Mouse (Mus musculus) gastrocnemius, postnatal 10 days (tissue): ENCODE measurements around the gene Ctdsp2. TPM values are rescaled to one million over a fixed set of nuclear protein-coding genes. Genes with fewer than 3 reads are reported as not detected.

Experiments
- DNase-seq: peaks from one replicate; pipeline ENCODE4 v3.0.0; 2021; ENCODE audit warnings: mixed read lengths
- microRNA-seq, 2 experiments: library from miRNA; unstranded; fragments of <30 nt; microRNA quantifications; one replicate each; pipeline ENCODE4 v1.2.0; 2021
- total RNA-seq, 2 experiments: library from RNA; stranded (reverse); gene quantifications; 2 replicates each; pipeline ENCODE4 v1.2.3; 2021

Ctdsp2 gene
- total RNA-seq, 2 experiments from 2014 or later: 135 to 155 TPM

GRCm38 (mm10) chr10:127043187-127043586 lies 64.7 kb downstream of the Ctdsp2 start:
- DNase-seq: no peak

GRCm38 (mm10) chr10:127047954-127048353 lies 69.4 kb downstream of the Ctdsp2 start, which contains the start of gene Cyp27b1:
Gene Cyp27b1 (plus strand): TSS chr10:127048250.
- no peak for DNase-seq

DNA sequence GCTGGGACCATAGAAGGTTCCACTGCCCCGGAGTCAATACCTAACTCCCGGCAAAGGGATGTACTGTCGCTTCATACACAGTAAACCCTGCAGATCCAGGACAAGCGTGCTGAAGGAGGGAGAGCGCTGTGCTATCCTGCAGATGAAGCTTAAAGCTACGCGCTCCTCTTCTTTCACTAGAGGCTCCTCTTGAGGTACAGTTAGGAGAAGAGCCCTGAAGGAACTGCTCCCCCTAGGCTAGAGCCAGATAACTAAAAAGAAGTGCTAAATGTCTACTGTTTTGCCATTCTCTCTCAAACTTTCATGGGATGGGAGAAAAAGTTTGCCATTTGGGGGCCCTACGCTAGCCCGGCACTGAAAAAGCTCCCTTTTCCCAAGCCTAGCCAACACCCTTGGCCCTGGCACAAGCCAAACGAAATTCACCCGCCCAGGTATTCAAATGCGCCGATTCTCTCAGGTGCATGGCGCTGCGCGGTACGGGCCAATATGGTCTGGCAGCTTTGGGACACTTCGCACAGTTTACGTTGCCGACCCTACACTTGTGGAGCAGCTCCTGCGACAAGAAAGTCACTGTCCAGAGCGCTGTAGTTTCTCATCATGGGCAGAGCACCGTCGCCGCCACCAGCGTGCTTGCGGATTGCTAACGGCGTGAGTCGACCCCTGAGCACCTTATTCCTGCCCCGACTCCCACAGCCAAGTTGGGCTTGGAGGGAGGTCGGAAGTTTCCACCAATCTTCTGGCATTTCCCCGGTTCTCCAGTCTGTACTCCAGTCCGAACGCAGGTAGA lies 70.3 kb downstream of the Ctdsp2 start:
- DNase-seq: no peak

Small RNA genes within 50 kb of the gene (microRNA-seq; reads per million reads assigned to microRNA genes)
- gene Mir26a-2 (22.3 to 44.8 reads per million in 2 experiments), gene Mir546 (0 to 0.25 reads per million in 2 experiments)

Other genes with a start within 250 kb of the Ctdsp2 start
- gene Atp23, start 77.4 kb upstream of the Ctdsp2 start, total RNA-seq: 1 to 10 TPM; 2.9 to 4.2 TPM
- gene Avil, start 22.0 kb downstream of the Ctdsp2 start, total RNA-seq: under 1 TPM; 0.33 to 0.95 TPM
- gene Tsfm, start 52.1 kb downstream of the Ctdsp2 start, total RNA-seq: 10 to 100 TPM; 23.5 to 29.5 TPM
- 10 to 100 TPM; 14.7 to 18.9 TPM for gene Mettl1, start 62.7 kb downstream of the Ctdsp2 start, total RNA-seq
- under 1 TPM; 0.21 to 0.84 TPM for gene Eef1akmt3, start 62.8 kb downstream of the Ctdsp2 start, total RNA-seq
- gene Cyp27b1, start 69.5 kb downstream of the Ctdsp2 start, total RNA-seq: under 1 TPM; 0.45 to 0.49 TPM
- gene March9, start 81.5 kb downstream of the Ctdsp2 start, total RNA-seq: 1 to 10 TPM; 1.1 to 2.0 TPM
- gene Cdk4, start 84.8 kb downstream of the Ctdsp2 start, total RNA-seq: 100 to 1,000 TPM; 122 to 147 TPM
- 10 to 100 TPM; 29.7 to 32.0 TPM for gene Tspan31, start 91.5 kb downstream of the Ctdsp2 start, total RNA-seq
- 1 to 10 TPM; 2.7 to 3.4 TPM for gene Agap2, start 96.6 kb downstream of the Ctdsp2 start, total RNA-seq
- gene Os9, start 142.4 kb downstream of the Ctdsp2 start, total RNA-seq: 10 to 100 TPM; 29.4 to 33.9 TPM
- gene B4galnt1, start 186.5 kb downstream of the Ctdsp2 start, total RNA-seq: 1 to 10 TPM; 1.6 to 3.3 TPM
- 1 to 10 TPM; 3.0 to 6.1 TPM for gene Slc26a10, start 201.9 kb downstream of the Ctdsp2 start, total RNA-seq
- 10 to 100 TPM; 16.2 to 26.2 TPM for gene Arhgef25, start 211.4 kb downstream of the Ctdsp2 start, total RNA-seq
- gene Dtx3, start 217.0 kb downstream of the Ctdsp2 start, total RNA-seq: 10 to 100 TPM; 28.8 to 37.6 TPM
- gene Pip4k2c, start 232.9 kb downstream of the Ctdsp2 start, total RNA-seq: 1 to 10 TPM; 8.5 to 9.6 TPM